9 mouse cellular contexts compared by ENCODE assay signal in genomic region chr13:99859082-99859481, GRCm38 (mm10). TPM values are rescaled to one million over a fixed set of nuclear protein-coding genes. Genes with fewer than 3 reads are reported as not detected.
A peak's percentile ranks its signal among the peaks of the same experiment; 100 is the strongest.
DNase-seq lines count a peak whose midpoint lies in the region; ATAC-seq lines count a peak whose summit lies in the region.
"Had no signal": no experiment of that assay in that cellular context is flagged by ENCODE, and none has a peak within 500 bp of the region (broad histone marks: within the 10 kb centered on the region; RNA-seq: fewer than 3 reads in every experiment).

No protein-coding gene starts in this region.

- H3K4me3 ChIP-seq in forebrain, embryonic 11.5 days (ENCODE audit: low read depth, low read length) = no peak overlapping the region
- H3K4me3 ChIP-seq in forebrain, embryonic 13.5 days = no peak overlapping the region
- H3K4me3 ChIP-seq in embryonic facial prominence, embryonic 14.5 days (ENCODE audit: low read depth, low read length) = no peak overlapping the region
- H3K4me3 ChIP-seq in neural tube, embryonic 14.5 days (ENCODE audit: low read depth, low read length) = no peak overlapping the region
- H3K4me3 ChIP-seq: limb, embryonic 12.5 days had no signal

- WGBS in forebrain, embryonic 11.5 days = 15% methylated on average over 1 of the region's 1 CpGs
- WGBS in forebrain, embryonic 13.5 days = 0% methylated on average over 1 of the region's 1 CpGs
- 6% methylated on average over 1 of the region's 1 CpGs for WGBS in embryonic facial prominence, embryonic 14.5 days
- WGBS in neural tube, embryonic 14.5 days = 15% methylated on average over 1 of the region's 1 CpGs

- ATAC-seq in forebrain, embryonic 11.5 days (replicated peaks; ENCODE audit: low FRiP score) = no peak
- no peak; the same call in 1 of the 2 replicates for ATAC-seq in forebrain, embryonic 13.5 days
- ATAC-seq in embryonic facial prominence, embryonic 14.5 days (ENCODE audit: low read depth) = no peak
- peak; percentile 31; the same call in 1 of the 2 replicates for ATAC-seq in neural tube, embryonic 14.5 days (ENCODE audit: low read depth)

- no peaks in the 10 kb centered on the region for H3K27me3 ChIP-seq in forebrain, embryonic 11.5 days (ENCODE audit: control insufficient read depth, insufficient read depth, low read length)
- no peaks in the 10 kb centered on the region for H3K27me3 ChIP-seq in forebrain, embryonic 13.5 days
- H3K27me3 ChIP-seq in embryonic facial prominence, embryonic 14.5 days (replicated peaks; ENCODE audit: control insufficient read depth, insufficient read depth, low read length) = no peaks in the 10 kb centered on the region
- H3K27me3 ChIP-seq in neural tube, embryonic 14.5 days (ENCODE audit: control insufficient read depth, insufficient read depth, low read length) = no peaks in the 10 kb centered on the region
- H3K27me3 ChIP-seq: limb, embryonic 12.5 days had no signal

- H3K4me2 ChIP-seq in forebrain, embryonic 11.5 days (ENCODE audit: low read depth, low read length, severe bottlenecking) = no peak overlapping the region
- H3K4me2 ChIP-seq in forebrain, embryonic 13.5 days = no peak overlapping the region
- no peak overlapping the region for H3K4me2 ChIP-seq in embryonic facial prominence, embryonic 14.5 days (ENCODE audit: low read depth, low read length)
- H3K4me2 ChIP-seq in neural tube, embryonic 14.5 days (ENCODE audit: low read depth, low read length) = no peak overlapping the region
- H3K4me2 ChIP-seq: limb, embryonic 12.5 days had no signal

- peak; percentile 85 for DNase-seq in forebrain, embryonic 11.5 days (ENCODE audit: low spot score)
- peak; percentile 70 for DNase-seq in 3T3-L1 (ENCODE audit: low read depth, low spot score)
- DNase-seq in R1 (ENCODE audit: low read depth, low spot score) = peak; percentile 76
- peak; percentile 54 for DNase-seq in embryonic facial prominence, embryonic 14.5 days (ENCODE audit: low spot score)
- DNase-seq in left cerebral cortex, postnatal 36 days (ENCODE audit: low spot score in 2 of 2) = peak; percentile 43 to 44
- DNase-seq in urinary bladder, adult 2 months (ENCODE audit: low spot score) = no peak

- H3K4me1 ChIP-seq in forebrain, embryonic 11.5 days (replicated peaks; ENCODE audit: control insufficient read depth, insufficient read depth, low read length) = no peaks in the 10 kb centered on the region
- H3K4me1 ChIP-seq in forebrain, embryonic 13.5 days = no peaks in the 10 kb centered on the region
- no peaks in the 10 kb centered on the region for H3K4me1 ChIP-seq in embryonic facial prominence, embryonic 14.5 days (ENCODE audit: control insufficient read depth, insufficient read depth, low read length)
- H3K4me1 ChIP-seq in neural tube, embryonic 14.5 days (ENCODE audit: control insufficient read depth, insufficient read depth, low read length) = no peaks in the 10 kb centered on the region
- H3K4me1 ChIP-seq: limb, embryonic 12.5 days had no signal

- intact Hi-C loops in left cerebral cortex, postnatal 36 days (cut with DNase I) = no loop called here

- no peaks in the 10 kb centered on the region for H3K9me3 ChIP-seq in forebrain, embryonic 11.5 days (ENCODE audit: control insufficient read depth, low read length)
- H3K9me3 ChIP-seq in forebrain, embryonic 13.5 days (replicated peaks) = no peaks in the 10 kb centered on the region
- 0 out of 2 replicates have a peak, but pooled peaks cover 7% of the 10 kb centered on the region for H3K9me3 ChIP-seq in embryonic facial prominence, embryonic 14.5 days (ENCODE audit: control insufficient read depth, low read length)
- H3K9me3 ChIP-seq in neural tube, embryonic 14.5 days (ENCODE audit: control insufficient read depth, low read length) = no peaks in the 10 kb centered on the region

- no peak overlapping the region for H3K27ac ChIP-seq in forebrain, embryonic 11.5 days (ENCODE audit: low read depth, low read length)
- no peak overlapping the region for H3K27ac ChIP-seq in forebrain, embryonic 13.5 days
- H3K27ac ChIP-seq in embryonic facial prominence, embryonic 14.5 days (replicated peaks; ENCODE audit: low read depth, low read length) = no peak overlapping the region
- H3K27ac ChIP-seq in neural tube, embryonic 14.5 days (ENCODE audit: low read depth, low read length) = no peak overlapping the region
- H3K27ac ChIP-seq: limb, embryonic 12.5 days had no signal

- H3K9ac ChIP-seq in forebrain, embryonic 11.5 days (ENCODE audit: low read length) = no peak overlapping the region
- no peak overlapping the region for H3K9ac ChIP-seq in forebrain, embryonic 13.5 days
- no peak overlapping the region for H3K9ac ChIP-seq in embryonic facial prominence, embryonic 14.5 days (ENCODE audit: low read depth, low read length)
- H3K9ac ChIP-seq in neural tube, embryonic 14.5 days (replicated peaks; ENCODE audit: low read depth, low read length) = no peak overlapping the region
- H3K9ac ChIP-seq: limb, embryonic 12.5 days had no signal

- H3K36me3 ChIP-seq in forebrain, embryonic 11.5 days (ENCODE audit: control insufficient read depth, insufficient read depth, low read length) = no peaks in the 10 kb centered on the region
- H3K36me3 ChIP-seq in forebrain, embryonic 13.5 days (ENCODE audit: poor library complexity, severe bottlenecking) = no peaks in the 10 kb centered on the region
- no peaks in the 10 kb centered on the region for H3K36me3 ChIP-seq in embryonic facial prominence, embryonic 14.5 days (ENCODE audit: control insufficient read depth, insufficient read depth, low read length)
- no peaks in the 10 kb centered on the region for H3K36me3 ChIP-seq in neural tube, embryonic 14.5 days (ENCODE audit: control insufficient read depth, insufficient read depth, low read length)
- H3K36me3 ChIP-seq: limb, embryonic 12.5 days had no signal

RNA-seq across cellular contexts. Expression of gene Cartpt, which starts 41.8 kb away (rescaled TPM):
- polyA plus RNA-seq in forebrain, embryonic 11.5 days (2014; fragmentation: Nextera tagmentation; extraction: Ambion mirVana) = 1.8 and 2.0 TPM in 2 replicates
- polyA plus RNA-seq in forebrain, embryonic 13.5 days (2015; fragmentation: Nextera tagmentation; extraction: Ambion mirVana) = 7.2 and 19.7 TPM in 2 replicates
- polyA plus RNA-seq in embryonic facial prominence, embryonic 14.5 days (2014; fragmentation: Nextera tagmentation; extraction: Ambion mirVana) = 3.1 and 3.2 TPM in 2 replicates
- 10 to 100 TPM; 18.7 to 33.6 TPM for total RNA-seq in left cerebral cortex, postnatal 36 days (2021)
- polyA plus RNA-seq in neural tube, embryonic 14.5 days (2014; fragmentation: Nextera tagmentation; extraction: Ambion mirVana) = 65.5 and 114 TPM in 2 replicates
- 1.4 TPM in 2 replicates for polyA plus RNA-seq in urinary bladder, adult 2 months (2012; rRNA removed)
- polyA plus RNA-seq: limb, embryonic 12.5 days had no signal
